Mouse (Mus musculus) adrenal gland, postnatal 25 days (tissue): ENCODE data around the gene Popdc3. TPM values are rescaled to one million over a fixed set of nuclear protein-coding genes. Genes with fewer than 3 reads are reported as not detected.
"Not testable (repeated sequence)": the region's sequence is repeated elsewhere in the genome, so short reads cannot be mapped to it uniquely, and the experiment has no call there.

Experiments used
- DNase-seq: peaks from one replicate; pipeline ENCODE4 v3.0.0; 2021; ENCODE audit warnings: mixed read lengths
- long read RNA-seq: library from polyadenylated mRNA; stranded (forward); transcript quantifications from one replicate; pipeline ENCODE4 v2.0.0, GENCODE M21; 2021
- total RNA-seq: library from RNA; stranded (reverse); gene quantifications from 2 replicates; pipeline ENCODE4 v1.2.3, GENCODE M21; 2021

The Popdc3 gene
- 0.82 and 0.90 TPM in 2 replicates for total RNA-seq
- long read RNA-seq, partial matches to known transcripts = 0 of 1 reads
- long read RNA-seq, other reads (novel, unspliced or antisense) = 0 of 1 reads

DNA sequence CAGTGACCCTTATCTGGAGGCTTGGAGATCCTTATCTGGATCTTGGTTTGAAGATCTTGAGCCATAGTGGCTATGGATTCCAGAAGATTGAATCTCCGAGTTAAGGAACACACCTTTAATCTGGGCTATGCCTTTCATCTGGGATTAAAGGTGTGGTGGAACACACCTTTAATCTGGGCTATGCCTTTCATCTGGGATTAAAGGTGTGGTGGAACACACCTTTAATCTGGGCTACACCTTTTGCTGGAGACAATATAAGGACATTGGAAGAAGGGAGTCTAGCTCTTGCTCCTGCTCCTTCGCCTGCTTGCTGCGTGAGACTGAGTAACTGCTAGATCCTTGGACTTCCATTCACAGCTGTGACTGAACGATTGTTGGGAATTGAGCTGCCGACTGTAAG is at the start of gene Popdc3:
TSS of gene Popdc3 (plus strand) at position 301 of the 400 bp plus-strand sequence.
- DNase-seq = not testable (repeated sequence)

DNA sequence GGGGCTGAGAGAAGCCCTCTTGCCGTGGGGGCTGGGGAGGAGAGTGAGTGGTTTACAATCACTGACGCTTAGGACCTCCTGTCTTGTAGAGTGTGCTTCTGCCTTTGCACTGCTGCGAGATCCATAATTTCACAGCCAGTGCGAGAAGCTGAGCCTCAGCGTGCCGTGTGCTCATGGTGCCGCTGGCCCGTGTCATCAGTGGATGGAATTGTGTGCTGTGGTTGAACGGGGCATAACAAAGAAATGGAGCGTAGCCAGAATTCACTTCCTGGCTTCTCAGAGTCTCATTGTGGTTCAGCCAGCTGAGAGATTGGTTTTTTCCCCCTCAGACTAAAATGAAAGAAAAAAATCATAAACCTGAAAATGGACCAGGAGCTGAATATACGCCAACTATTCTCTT is 48.8 kb upstream of the Popdc3 start:
- DNase-seq = no peak

DNA sequence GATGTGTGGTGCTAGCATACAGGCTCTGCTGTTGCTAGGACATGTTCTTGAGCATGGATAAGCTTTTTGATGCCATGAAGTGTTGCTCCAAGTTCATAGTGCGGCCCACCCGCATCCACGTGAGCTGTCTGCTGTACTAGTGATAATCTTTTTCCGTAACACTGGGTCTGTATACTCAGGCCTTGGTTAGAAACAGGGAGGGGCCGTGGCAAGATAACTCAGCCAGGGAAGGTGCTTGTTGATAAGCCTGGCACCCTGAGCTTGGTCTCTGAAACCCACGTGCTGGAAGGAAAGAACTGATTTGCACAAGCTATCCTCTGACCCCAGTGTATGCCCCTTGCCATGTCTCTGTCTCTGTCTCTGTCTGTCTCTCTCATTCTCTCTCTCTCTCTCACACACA is 47.9 kb upstream of the Popdc3 start:
- DNase-seq = no peak

DNA sequence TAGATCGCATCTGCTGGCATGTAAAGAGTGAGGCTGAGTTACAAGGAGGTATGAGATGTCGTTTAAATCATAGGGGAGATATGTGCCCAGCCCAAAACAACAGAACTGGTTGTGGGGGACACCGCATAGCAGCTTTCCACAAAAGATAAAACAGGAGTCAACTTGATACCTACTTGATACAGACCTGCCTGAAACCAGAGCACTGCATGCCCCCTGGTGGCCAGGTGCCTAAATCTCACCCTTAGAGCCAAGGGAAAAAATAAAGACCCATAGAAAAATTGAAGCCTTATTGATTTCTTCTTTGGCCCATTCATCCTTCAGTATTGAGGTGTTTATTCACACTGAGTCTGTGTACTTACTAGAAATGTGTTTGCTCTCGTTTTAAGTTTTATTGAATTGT is 45.5 kb upstream of the Popdc3 start:
- peak; percentile 52 for DNase-seq

DNA sequence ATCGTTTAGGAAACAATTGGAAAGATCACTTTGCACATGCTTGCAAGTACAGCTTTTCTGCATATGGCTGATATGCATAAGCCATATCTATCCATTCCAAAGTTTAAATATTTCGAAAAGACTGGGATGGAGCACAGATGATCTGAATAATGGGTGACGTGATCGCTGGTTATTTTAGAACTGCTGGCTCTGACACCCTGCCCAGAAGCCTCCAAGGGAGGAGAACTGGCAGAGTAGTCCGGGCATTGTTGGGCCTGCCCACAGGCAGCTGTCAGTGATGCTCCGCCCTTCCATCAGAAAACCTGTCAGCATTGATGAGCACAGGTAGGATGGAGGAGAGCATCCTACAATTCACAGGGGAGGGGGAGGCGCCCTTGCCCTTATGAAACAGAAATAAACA is 41.1 kb upstream of the Popdc3 start:
- no peak for DNase-seq

DNA sequence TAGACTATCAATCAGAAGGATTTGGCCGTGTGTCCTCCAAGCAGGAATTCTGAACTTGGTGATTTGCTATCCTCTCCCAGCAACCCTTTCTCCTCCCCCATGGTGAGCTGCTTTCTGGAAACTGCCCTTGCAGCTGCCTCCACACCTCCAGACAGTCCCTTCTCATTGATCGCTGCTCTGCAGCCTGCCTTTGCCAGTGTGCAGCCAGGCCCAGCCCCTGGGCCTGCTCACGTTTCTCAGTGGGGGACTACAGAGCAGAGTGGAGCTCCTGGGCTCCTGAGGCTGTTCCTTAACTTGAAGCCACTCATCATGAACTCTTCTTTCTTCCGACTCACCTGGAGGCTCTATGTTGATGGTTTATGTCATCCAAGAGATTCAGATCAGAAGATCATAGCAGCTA is 38.0 kb upstream of the Popdc3 start:
- DNase-seq = no peak

DNA sequence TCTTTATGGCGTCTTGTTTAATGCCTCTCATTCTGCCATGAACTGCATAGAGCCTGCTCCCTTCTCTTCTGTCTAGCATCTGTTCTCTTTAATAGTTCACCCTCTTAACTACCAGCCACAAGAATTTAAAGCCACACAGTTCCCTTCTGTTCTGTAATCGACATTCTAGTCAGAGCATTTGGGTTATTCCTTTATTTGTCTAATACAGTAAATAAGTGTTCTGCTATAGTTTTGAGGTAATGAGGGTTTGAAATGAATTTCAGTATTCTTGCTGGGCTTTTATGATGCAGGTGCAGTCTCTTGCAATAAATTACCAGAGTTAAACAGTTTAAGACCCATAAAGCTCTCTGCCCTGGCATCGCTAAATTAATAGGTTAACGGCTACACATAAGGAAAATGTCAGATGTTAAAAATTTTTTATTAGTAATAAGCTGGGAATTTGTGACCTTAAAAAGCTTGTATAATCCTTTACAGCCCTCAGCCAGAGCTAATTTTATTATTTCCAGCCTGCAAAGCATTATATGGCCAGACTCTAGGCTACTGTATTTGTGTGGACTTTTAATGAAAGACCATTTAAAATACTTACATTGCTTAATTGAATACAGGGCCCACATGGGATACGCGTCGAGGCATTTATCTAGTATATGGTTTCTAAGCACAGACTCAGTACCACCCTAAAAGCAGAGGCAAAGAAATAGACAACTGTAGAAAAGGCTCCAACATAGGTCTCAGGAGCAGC is 37.3 kb upstream of the Popdc3 start:
- no peak for DNase-seq

DNA sequence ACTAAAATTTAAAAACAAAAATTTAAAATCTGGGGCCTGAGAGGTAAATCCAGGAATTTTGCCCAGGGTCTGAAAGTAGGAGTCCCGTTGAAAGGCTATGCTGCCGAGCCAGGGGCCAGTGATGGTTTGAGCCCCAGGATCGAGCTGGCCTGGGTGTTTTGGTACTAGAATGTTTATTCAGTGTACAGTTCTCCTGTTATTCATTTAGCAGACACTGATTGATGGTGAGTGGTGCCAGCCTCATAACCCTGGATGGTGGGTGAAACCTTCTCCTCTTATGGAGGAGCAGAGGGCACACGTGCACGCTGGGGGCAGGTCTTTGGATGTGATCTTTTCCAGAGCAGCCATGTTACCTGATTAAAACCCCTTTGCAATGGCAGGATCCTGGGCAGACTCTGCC is 35.5 kb upstream of the Popdc3 start:
- no peak for DNase-seq

DNA sequence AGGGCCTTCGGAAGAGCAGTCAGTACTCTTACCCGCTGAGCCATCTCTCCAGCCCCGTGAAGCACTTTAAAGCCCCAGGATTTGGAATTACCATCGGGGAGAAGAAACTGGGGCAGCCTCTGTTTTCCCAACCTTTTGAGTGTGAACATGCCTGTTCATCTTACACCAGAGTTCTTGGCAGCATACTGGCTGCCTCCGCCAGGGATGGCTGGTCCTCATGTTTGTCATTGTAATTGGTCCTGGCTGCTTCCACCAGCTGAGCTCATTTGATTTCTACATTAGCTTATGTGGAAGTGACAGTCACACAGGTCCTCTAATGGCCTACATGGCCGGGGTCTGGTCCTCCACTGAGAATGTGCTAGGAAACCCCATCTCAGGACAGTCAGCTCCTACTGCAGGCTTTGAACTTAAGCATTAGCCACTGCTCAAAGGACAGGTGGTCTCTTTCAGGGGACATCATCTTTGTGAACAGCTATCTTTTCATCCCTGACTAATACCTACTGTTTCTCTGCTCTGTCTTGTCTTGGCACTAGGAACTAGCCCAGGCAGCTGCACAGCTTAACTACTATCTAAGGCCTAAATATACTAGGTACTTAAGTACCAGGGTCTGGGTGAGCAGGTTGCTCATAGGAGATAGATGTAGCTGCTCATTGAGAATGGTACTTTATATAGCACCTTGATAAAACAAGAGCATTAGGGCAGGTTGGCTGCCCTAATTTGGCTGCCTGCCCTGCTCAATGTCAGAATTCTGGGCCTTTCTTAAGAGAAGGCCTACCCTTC is 33.7 kb upstream of the Popdc3 start:
- DNase-seq = no peak

DNA sequence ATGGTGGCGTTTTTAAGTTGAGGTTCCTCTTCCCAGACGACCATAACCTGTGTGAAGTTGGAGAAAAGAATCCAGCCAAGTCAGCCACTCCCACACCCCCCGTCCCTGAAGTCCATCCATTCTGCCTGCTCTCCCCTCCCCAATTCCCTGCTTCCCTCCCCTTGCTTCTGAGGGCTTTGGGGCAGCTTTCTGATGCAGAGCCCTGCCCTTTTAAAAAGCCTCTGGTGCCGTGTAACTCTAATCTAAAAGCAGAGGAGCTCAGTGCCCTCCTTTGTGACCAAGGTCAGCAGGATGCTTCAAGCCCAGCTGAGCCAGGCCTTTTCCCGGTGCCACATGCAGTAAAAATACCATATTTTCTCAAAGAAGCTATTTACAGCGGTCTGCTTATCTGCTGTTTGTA is 31.1 kb upstream of the Popdc3 start:
- no peak for DNase-seq

DNA sequence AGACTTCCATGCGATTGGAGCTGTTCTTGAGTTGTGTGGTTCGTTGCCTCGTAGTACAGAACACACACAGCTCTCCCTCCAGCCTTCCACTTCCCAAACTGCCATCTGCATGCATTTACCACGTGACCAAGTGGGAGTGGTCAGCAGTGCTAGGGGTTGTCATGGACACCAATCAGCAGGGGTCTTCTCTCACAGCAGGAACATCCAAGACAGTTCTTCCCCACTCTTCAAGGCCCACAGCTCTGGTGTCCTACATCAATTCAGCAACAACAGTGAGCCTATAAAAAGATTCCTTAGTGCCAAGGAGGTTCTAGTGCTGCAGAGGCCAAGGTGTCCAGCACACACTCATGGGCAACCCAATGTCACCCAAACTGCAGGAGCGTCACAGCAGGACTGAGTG is 26.8 kb upstream of the Popdc3 start:
- DNase-seq = no peak

DNA sequence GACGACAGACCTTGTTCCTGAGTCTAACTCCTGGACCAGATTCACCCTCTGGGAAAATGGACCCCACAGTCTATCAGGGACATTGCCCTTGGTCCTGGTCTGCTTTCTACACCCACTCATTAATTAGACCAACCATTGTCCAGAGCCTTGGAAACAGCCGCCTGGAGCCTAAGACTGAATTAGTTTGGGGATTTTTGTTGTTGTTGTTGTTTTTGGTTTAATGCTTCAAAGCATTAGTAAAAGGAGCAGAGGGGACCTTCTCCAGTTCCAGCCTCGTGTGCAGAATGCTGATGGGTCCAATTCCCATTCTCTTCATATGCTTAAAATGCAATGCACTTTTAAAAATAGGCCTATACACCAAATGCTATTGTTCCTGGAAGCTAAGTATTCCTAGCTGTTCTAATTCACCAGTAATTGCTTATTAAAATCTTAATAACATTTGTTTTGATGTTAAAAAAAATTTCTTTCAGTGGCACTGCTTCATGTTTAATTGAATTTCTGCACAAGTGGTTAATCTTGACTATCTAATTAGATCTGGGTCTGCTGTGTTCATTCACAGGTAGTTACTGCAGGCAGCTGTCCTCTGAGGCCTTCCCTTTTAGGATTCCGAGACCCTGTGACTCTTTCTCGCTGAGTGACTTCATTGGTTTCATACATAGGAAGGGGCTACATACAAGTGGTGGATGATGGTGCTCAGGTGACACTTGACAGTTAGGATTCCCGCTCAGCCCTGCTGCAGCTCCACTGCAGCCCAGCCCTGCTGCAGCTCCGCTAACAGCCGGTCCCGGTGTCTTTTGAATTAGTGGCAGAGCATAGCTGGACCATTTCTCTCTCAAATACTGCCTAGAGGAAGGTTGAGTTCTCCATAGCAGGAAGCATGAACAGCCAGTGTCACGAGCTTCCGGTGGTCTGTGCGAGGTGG is 25.9 kb upstream of the Popdc3 start:
- DNase-seq = no peak

DNA sequence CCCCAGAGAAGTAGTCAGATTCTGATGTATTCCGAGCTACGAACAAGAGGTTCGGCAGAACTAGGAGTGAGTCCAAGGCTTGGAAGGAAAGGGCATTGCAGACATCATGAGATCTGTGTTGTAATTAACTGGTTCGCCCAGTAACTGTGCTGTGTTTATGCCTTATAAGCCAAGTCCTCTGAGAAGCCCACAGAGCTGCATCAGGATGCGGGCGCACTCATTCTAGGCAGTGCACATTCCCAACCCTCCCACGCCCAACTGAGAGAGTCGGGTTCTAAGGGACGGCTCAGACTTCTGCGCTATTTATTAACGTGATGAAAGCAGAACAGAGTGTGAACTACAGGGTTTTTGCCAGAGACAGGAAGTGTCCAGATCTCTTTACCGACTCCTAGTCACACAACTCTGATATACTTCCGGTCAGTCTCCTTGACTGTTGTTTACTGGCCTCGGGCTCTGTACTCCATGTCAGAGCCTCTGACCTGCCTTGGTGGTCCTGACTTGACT is 23.3 kb upstream of the Popdc3 start:
- no peak for DNase-seq

DNA sequence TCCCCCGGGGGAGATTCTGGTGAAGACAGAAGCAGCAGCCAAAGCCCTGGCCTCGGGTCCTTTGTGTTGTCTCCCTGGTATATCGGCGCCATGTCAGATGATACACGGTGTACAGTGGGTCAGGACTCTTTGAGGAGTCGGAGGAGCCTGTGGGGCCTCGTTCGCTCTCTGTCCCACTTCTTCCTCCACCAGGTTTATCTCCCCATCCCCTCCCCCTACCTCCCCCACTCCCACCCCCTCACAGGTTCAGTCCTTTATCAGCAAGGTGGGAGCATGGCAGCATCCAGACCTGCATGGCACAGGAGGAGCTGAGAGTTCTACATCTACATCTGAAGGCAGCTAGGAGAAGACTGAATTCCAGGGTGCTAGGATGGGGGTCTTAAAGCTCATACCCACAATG is 12.0 kb upstream of the Popdc3 start:
- DNase-seq = no peak

DNA sequence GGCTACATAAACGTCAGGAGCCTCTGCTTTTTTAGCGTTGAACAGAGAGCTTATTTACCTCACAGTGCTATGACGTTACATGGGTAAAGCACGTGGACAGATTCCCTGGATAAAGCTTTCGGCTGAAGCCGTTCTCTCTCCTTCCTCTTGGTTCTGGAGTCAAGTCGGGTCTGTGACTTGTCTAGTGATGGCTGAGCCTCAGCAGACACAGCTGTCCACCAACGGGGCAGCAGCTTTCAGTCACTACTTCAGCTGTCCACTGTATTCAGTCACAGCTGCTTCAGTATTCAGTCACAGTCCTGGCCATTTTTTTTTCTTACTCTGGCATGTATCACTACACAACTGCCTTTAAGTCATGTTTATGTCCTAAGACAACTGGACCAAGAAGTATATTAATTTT is 4.0 kb upstream of the Popdc3 start:
- DNase-seq = no peak

DNA sequence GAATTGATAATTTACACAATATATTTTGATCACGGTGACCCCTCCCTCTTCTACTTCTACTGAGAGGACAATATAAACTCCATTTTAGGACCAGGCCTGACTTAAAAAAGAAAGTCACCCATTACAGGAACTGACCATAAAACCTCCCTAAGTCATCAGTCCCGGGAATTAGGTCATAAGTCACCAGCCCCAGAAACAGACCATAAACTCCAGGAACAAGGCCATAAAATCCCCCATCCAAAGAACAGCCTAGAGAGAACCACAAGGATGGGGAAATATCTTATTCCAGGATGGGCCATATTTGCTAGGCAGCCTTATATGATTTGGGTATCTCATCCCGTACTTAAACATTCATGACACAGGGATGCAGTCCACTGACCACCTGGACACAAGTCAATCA is 3.6 kb upstream of the Popdc3 start:
- no peak for DNase-seq

DNA sequence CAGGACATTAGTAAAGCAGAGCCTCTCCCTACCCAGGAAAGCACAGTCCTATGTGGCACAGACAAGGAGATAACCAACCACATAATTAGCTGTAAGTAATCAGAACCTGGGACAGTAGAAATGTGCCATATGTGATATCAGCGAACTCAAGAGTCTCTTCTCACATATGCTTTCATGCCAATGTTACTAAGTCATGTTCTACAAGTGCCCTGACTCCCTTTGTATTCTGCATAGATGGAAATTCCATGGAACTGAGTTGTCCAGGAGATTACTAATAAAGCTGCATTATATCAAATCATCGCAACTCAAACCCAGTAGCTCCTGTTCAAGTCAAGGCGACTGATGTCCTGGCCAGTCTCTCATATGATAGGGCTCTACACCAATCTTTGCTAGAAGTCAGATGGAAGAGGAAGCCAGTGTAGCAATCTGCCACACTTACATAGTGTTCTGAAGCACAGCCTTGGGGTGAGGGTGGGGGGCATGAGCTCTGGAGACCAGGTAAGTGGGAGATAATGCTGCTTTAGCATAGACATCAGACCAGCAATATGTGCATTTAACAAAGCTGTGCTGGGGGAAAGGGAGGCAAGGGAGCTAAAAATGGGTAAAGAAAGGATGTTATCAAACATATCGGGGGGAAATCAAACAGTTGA is 2.9 kb downstream of the Popdc3 start:
- no peak for DNase-seq

DNA sequence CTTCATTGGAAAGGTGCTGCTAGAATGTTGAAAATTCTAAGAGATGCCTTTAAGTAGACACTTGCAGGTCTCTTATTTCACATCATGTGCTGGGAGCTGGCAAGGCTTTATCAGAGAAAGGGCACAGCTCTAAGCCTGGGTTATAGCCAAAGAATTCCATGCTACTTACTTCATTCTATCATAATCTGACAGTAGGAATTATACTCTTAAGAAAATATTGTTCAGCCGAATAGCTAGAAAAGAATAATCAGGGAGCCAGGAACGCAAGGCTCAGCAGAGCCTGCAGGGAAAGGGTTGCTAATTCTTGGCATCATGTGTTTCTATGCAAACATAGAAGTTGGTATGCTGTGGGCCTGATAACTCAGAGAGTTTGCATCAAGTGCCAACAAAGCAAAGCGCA is 3.4 kb downstream of the Popdc3 start:
- no peak for DNase-seq

DNA sequence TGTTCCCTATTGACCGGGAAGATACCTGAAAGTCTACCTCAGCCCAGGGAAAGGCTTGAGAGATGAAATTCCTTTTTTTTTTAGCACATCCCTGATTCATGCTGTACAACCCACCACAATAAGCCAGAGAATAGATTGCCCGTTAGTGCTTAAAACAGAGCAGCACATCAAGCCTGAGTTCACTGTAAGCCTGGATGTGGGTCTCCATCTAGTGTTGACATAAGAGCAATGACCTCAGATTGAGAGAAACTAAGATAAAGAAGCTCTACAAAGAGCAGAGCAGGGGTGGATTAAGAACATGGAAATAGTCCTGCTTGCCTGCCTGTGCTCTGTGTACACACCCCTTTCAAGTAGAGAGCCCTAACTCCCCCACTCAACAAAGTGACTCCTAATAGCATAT is 7.6 kb downstream of the Popdc3 start:
- no peak for DNase-seq

DNA sequence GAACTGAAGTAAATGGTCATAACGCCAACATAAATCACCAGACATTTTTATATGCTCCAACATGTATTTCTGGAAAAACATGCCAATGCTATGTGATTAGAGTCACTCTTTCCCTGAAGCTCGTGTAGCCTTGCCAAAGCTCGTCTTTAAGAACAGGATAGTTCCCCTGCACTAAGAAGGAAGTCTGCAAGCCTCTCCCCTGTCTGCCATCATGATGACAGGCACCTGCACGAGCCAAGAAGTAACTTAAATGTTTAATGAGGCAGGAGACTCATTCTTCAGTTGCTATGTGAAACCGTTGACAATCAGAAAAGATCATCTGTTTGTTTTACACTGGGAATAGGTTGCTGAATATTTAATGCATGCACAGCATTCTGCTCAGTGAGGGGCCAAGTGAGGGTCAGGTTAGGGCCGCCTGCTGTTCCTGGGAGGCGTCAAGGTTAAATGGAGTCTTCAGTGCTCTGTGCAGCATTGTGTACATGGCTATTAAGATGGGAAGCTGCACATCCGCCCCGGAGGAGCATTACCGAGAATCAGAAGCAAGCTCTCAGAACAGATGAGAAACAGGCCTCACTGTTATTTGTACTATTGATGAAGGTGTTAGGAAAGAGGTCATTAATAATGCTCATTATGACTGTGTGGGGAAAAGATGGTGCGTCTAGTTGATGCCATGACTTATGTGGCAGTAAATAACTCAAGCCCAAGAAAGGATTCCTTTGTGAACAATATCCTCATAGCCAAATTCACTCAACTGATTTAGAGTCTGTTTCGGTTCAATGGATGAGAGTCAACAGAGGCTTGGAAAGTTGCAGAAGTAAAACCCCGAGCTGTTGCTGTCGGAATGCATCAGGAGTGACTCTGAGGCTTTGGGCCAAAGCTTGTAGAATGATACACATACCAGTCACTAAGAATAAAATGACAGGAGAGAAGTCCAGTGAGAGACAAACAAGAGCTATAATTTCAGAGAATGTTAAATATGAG is 15.7 kb downstream of the Popdc3 start:
- DNase-seq = no peak

DNA sequence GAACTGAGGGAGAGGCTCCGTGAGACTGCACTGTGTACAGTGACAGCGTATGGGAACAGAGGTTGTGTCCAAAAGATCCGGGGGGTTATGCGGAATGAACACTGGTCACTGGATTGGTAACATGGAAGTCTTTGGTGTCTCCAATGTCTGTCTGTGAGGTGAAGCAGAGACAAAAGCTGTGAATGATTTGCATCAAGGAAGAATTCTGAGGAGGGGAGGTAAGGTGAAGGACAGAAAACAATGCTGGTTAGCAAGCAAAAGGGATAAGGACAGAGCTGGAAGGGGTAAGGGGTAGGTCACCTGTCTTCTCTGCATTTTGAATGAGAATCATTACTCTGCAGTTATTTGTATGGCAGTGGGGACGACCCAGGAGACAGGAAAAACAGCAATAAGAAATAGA is 16.6 kb downstream of the Popdc3 start:
- no peak for DNase-seq
